Mouse (Mus musculus) ES-Bruce4 (cell line): Measurements from ENCODE around the gene Mphosph10.

Experiments used
- CTCF ChIP-seq: IDR thresholded peaks from one replicate; pipeline ENCODE4 v1.8.1; 2011; ENCODE audit warnings: low read depth, low read length
- EP300 ChIP-seq: IDR thresholded peaks from 2 replicates; pipeline ENCODE4 v1.6.1; 2011; ENCODE audit warnings: low read depth, low read length; ENCODE audit not compliant: insufficient read depth
- POLR2A ChIP-seq: IDR thresholded peaks from one replicate; pipeline ENCODE4 v1.8.1; 2011; ENCODE audit warnings: low read length; ENCODE audit not compliant: insufficient read depth

GRCm38 (mm10) chr7:64351087-64351486, 41.0 kb downstream of the Mphosph10 start:
- TF ChIP-seq EP300 (no peak), CTCF (no peak), POLR2A (no peak)
